Mouse (Mus musculus) liver, adult 2 months (tissue): ENCODE data around the gene Prss48. TPM values are rescaled to one million over a fixed set of nuclear protein-coding genes. Genes with fewer than 3 reads are reported as not detected.

Source experiments
- DNase-seq: peaks from one replicate; pipeline ENCODE4 v3.0.0-alpha.2; 2011; ENCODE audit warnings: low read depth, low spot score; ENCODE audit errors: extremely low read depth
- H3K27ac ChIP-seq: fragments of 200-500 bp; replicated peaks from 2 replicates; pipeline ENCODE4 v1.5.1; 2012; ENCODE audit warnings: low read depth, mild to moderate bottlenecking, control low read depth, inconsistent platforms, low read length; ENCODE audit not compliant: insufficient read depth
- H3K27me3 ChIP-seq: fragments of 200-500 bp; 2 replicates; pipeline ENCODE4 v1.6.1; 2012; ENCODE audit warnings: mild to moderate bottlenecking, moderate library complexity, low read length, inconsistent platforms; ENCODE audit not compliant: control insufficient read depth, insufficient read depth
- H3K36me3 ChIP-seq: fragments of 200-500 bp; 2 replicates; pipeline ENCODE4 v1.6.1; 2012; ENCODE audit warnings: low read length, inconsistent platforms; ENCODE audit not compliant: control insufficient read depth, insufficient read depth
- H3K4me1 ChIP-seq: fragments of 200-500 bp; 2 replicates; pipeline ENCODE4 v1.6.1; 2011; ENCODE audit warnings: low read length; ENCODE audit not compliant: control insufficient read depth, insufficient read depth
- H3K4me3 ChIP-seq: fragments of 200-500 bp; 2 replicates; pipeline ENCODE4 v1.5.1; 2011; ENCODE audit warnings: low read depth, mild to moderate bottlenecking, control low read depth, low read length, moderate library complexity; ENCODE audit not compliant: insufficient read depth
- H3K79me2 ChIP-seq: fragments of 200-500 bp; 2 replicates; pipeline ENCODE4 v1.6.1; 2012; ENCODE audit warnings: inconsistent platforms, mild to moderate bottlenecking, low read length, moderate library complexity; ENCODE audit not compliant: control insufficient read depth, insufficient read depth
- H3K9ac ChIP-seq: fragments of 200-500 bp; 2 replicates; pipeline ENCODE4 v1.6.1; 2012; ENCODE audit warnings: low read depth, mild to moderate bottlenecking, control low read depth, inconsistent platforms, low read length
- CTCF ChIP-seq: fragments of 200-500 bp; IDR thresholded peaks from 2 replicates; pipeline ENCODE4 v1.5.1; 2011; ENCODE audit warnings: low read depth, low read length, control low read depth
- POLR2A ChIP-seq: fragments of 200-500 bp; IDR thresholded peaks from 2 replicates; pipeline ENCODE4 v1.6.1; 2011; ENCODE audit warnings: low read length, control low read depth; ENCODE audit not compliant: insufficient read depth; ENCODE audit errors: extremely low read depth
- WGBS: fragments of 180-500 bp; shearing (Covaris S2); methylation state at CpG from one replicate; pipeline ENCODE4 v1.1.7; 2018; 5-methylcytosine and 5-hydroxymethylcytosine counted together
- polyA plus RNA-seq: library from polyadenylated mRNA; depleted of rRNA; stranded (reverse); fragments of >200 nt; gene quantifications from 2 replicates; pipeline ENCODE4 v1.2.3, GENCODE M21; 2012; rRNA removed
- total RNA-seq: library from RNA; depleted of rRNA; stranded (reverse); fragments of >200 nt; gene quantifications from 2 replicates; pipeline ENCODE4 v1.2.3, GENCODE M21; 2014; rRNA removed

Prss48 gene
- total and polyA plus RNA-seq, 2 experiments: not detected

GRCm38 (mm10) chr3:85952696-85953283 lies 49.5 kb downstream of the Prss48 start:
- no peaks in the 10 kb centered on the region for H3K4me1 ChIP-seq
- 88% methylated on average over 10 of the region's 10 CpGs for WGBS
- TF ChIP-seq CTCF: no peak
- TF ChIP-seq POLR2A: no peak

GRCm38 (mm10) chr3:85950914-85951313 lies 51.4 kb downstream of the Prss48 start:
- no peak overlapping the region for H3K27ac ChIP-seq
- 89% methylated on average over 4 of the region's 4 CpGs for WGBS
- no peak for TF ChIP-seq CTCF
- TF ChIP-seq POLR2A: no peak
- H3K4me3 ChIP-seq: no peak overlapping the region
- H3K36me3 ChIP-seq: no peaks in the 10 kb centered on the region
- no peaks in the 10 kb centered on the region for H3K79me2 ChIP-seq
- no peaks in the 10 kb centered on the region for H3K27me3 ChIP-seq
- no peak for DNase-seq
- H3K9ac ChIP-seq: no peak overlapping the region
- H3K4me1 ChIP-seq: no peaks in the 10 kb centered on the region

More at GRCm38 (mm10) chr3:85952696-85953283, 49.5 kb downstream of the Prss48 start:
- DNase-seq: no peak
- no peak overlapping the region for H3K9ac ChIP-seq
- H3K27me3 ChIP-seq: no peaks in the 10 kb centered on the region
- no peaks in the 10 kb centered on the region for H3K36me3 ChIP-seq
- no peak overlapping the region for H3K4me3 ChIP-seq
- no peak overlapping the region for H3K27ac ChIP-seq
- H3K79me2 ChIP-seq: no peaks in the 10 kb centered on the region

Other genes with a start within 250 kb of the Prss48 start
- gene Fam160a1, start 185.2 kb downstream of the Prss48 start, total RNA-seq: 1.8 and 3.0 TPM in 2 replicates
- 3.4 and 4.7 TPM in 2 replicates for gene Fam160a1, start 185.2 kb downstream of the Prss48 start, polyA plus RNA-seq
- gene Glt28d2, start 115.0 kb downstream of the Prss48 start, total RNA-seq: 3.0 and 3.4 TPM in 2 replicates
- gene Glt28d2, start 115.0 kb downstream of the Prss48 start, polyA plus RNA-seq: 1.6 TPM in 2 replicates
- 2.2 and 7.7 TPM in 2 replicates for gene Gm37240, start 115.0 kb downstream of the Prss48 start, total RNA-seq
- gene Gm37240, start 115.0 kb downstream of the Prss48 start, polyA plus RNA-seq: 6.9 and 14.8 TPM in 2 replicates
- gene Sh3d19, start 31.4 kb downstream of the Prss48 start, total RNA-seq: 40.1 and 58.3 TPM in 2 replicates
- 52.0 and 55.3 TPM in 2 replicates for gene Sh3d19, start 31.4 kb downstream of the Prss48 start, polyA plus RNA-seq
- 646 and 675 TPM in 2 replicates for gene Rps3a1, start 140.2 kb upstream of the Prss48 start, total RNA-seq
- 94.6 and 104 TPM in 2 replicates for gene Rps3a1, start 140.2 kb upstream of the Prss48 start, polyA plus RNA-seq
- 24.0 and 26.1 TPM in 2 replicates for gene Lrba, start 222.2 kb upstream of the Prss48 start, total RNA-seq
- 6.4 and 8.4 TPM in 2 replicates for gene Lrba, start 222.2 kb upstream of the Prss48 start, polyA plus RNA-seq